Mouse (Mus musculus) liver, embryonic 11.5 days (tissue): ENCODE data around the gene Rwdd1. TPM values are rescaled to one million over a fixed set of nuclear protein-coding genes. Genes with fewer than 3 reads are reported as not detected.

ENCODE experiments used
- ATAC-seq: fragments of 200-750 bp; cut with Nextera tagmentation; replicated peaks from 2 replicates; pipeline ENCODE4 v1.8.0; 2017; ENCODE audit warnings: moderate number of reproducible peaks, mild to moderate bottlenecking, moderate TSS enrichment, moderate library complexity; ENCODE audit not compliant: low FRiP score
- DNase-seq: peaks from one replicate; pipeline ENCODE4 v3.0.0-alpha.2; 2017; ENCODE audit warnings: low spot score
- H3K27ac ChIP-seq: fragments of 300-500 bp; sonication (generic); 2 replicates; pipeline ENCODE4 v1.5.1; 2014; ENCODE audit warnings: mild to moderate bottlenecking, low read depth, low read length, control low read depth
- H3K27me3 ChIP-seq: fragments of 300-500 bp; sonication (generic); replicated peaks from 2 replicates; pipeline ENCODE4 v1.6.1; 2014; ENCODE audit warnings: low read length, mixed read lengths; ENCODE audit not compliant: control insufficient read depth, insufficient read depth
- H3K36me3 ChIP-seq: fragments of 300-500 bp; sonication (generic); 2 replicates; pipeline ENCODE4 v1.6.1; 2014; ENCODE audit warnings: mild to moderate bottlenecking, low read length, moderate library complexity, mixed read lengths; ENCODE audit not compliant: control insufficient read depth, insufficient read depth
- H3K4me1 ChIP-seq: fragments of 300-500 bp; sonication (generic); replicated peaks from 2 replicates; pipeline ENCODE4 v1.6.1; 2014; ENCODE audit warnings: low read length, mixed read lengths; ENCODE audit not compliant: control insufficient read depth, insufficient read depth
- H3K4me2 ChIP-seq: fragments of 300-500 bp; sonication (generic); 2 replicates; pipeline ENCODE4 v1.6.1; 2014; ENCODE audit warnings: mild to moderate bottlenecking, control low read depth, moderate library complexity
- H3K4me3 ChIP-seq: fragments of 300-500 bp; sonication (generic); 2 replicates; pipeline ENCODE4 v1.5.1; 2014; ENCODE audit warnings: low read depth, low read length, control low read depth
- H3K9ac ChIP-seq: fragments of 300-500 bp; sonication (generic); 2 replicates; pipeline ENCODE4 v1.6.1; 2014; ENCODE audit warnings: low read depth, low read length, control low read depth
- H3K9me3 ChIP-seq: fragments of 300-500 bp; sonication (generic); 2 replicates; pipeline ENCODE4 v1.6.1; 2016; ENCODE audit warnings: low read length, inconsistent platforms, mixed read lengths; ENCODE audit not compliant: control insufficient read depth
- WGBS: fragments of 180-500 bp; shearing (Covaris S2); extraction: QIAGEN DNeasy Blood & Tissue Kit; methylation state at CpG from one replicate; pipeline ENCODE4 v1.1.7; 2014; 5-methylcytosine and 5-hydroxymethylcytosine counted together
- polyA plus RNA-seq: library from polyadenylated mRNA; unstranded; fragments of >200 nt; fragmentation: Nextera tagmentation; extraction: Ambion mirVana; gene quantifications from 2 replicates; pipeline ENCODE4 v1.2.1, GENCODE M21; 2014

The Rwdd1 gene
- 136 and 139 TPM in 2 replicates for polyA plus RNA-seq

DNA sequence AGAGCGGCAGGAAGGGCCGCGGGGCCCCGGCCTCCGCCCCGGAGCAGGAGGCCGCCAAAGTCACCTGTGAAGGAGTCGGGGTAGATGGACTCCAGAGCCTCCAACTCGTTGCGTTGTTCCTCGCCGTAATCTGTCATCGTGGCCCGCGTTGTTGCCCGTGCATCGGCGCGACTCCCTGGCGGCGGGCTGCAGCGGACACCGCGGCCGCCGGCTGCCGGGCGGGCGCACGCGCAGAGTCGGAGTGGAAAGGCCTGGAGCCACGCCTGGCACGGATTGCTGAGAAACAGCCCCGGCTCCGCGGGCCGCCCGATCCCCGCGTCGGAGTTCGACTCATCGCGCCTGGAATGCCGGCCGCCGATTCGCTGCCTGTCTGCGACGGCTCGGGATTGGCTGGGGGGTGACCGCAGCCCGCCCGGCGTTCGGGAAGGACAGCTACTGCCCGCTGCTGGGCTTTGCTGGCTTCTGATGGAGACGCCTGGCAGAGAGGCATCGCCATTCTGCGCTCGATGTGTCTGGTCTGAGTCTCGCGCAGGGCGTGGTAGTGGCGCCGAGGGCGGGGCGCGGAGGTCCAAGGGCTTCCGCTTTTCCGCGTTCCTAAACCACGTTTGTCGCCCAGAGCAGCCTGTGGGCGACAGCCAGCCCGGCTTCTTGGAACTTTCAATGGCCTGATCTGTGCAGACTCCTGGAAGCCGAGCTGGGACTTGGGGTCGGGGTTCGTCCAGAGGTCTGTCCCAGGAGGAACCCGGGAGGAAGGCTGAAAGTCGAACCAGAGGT lies at the start of gene Rwdd1:
Gene Rwdd1, minus strand, starts transcription at position 323 of the 774 bp plus-strand sequence.
- H3K27me3 ChIP-seq = no peaks in the 10 kb centered on the region
- peak within 1 kb of the TSS; percentile 89 for H3K4me3 ChIP-seq
- H3K4me1 ChIP-seq = peaks cover 12% of the 10 kb centered on the region
- peak within 1 kb of the TSS; percentile 88 for H3K9ac ChIP-seq
- no peaks in the 10 kb centered on the region; the same call in 1 of the 2 replicates for H3K36me3 ChIP-seq
- no peaks in the 10 kb centered on the region for H3K9me3 ChIP-seq
- ATAC-seq (peak; percentile 99), DNase-seq (peak; percentile 97)
- H3K27ac ChIP-seq = peak within 1 kb of the TSS; percentile 94
- under 1% methylated on average over 82 of the region's 82 CpGs for WGBS
- H3K4me2 ChIP-seq = peak within 1 kb of the TSS; percentile 70

- Histone ChIP-seq H3K27me3 (no peaks in the 10 kb centered on the region), H3K4me1 (no peaks in the 10 kb centered on the region), H3K27ac (no peak overlapping the region), H3K9ac (no peak overlapping the region), H3K4me3 (no peak overlapping the region), H3K9me3 (no peaks in the 10 kb centered on the region), H3K4me2 (no peak overlapping the region), H3K36me3 (no peaks in the 10 kb centered on the region)
- no peak for ATAC-seq
- DNase-seq = no peak
- 40% methylated on average over 3 of the region's 3 CpGs for WGBS
These were observed 47.2 kb upstream of the Rwdd1 start for GRCm38 (mm10) chr10:34066591-34066990.

GRCm38 (mm10) chr10:34053987-34054386 lies 34.6 kb upstream of the Rwdd1 start:
- ATAC-seq (no peak), DNase-seq (no peak)
- Histone ChIP-seq H3K27me3 (no peaks in the 10 kb centered on the region), H3K9ac (no peak overlapping the region), H3K4me1 (no peaks in the 10 kb centered on the region), H3K27ac (no peak overlapping the region), H3K4me2 (no peak overlapping the region), H3K36me3 (no peaks in the 10 kb centered on the region), H3K4me3 (no peak overlapping the region), H3K9me3 (no peaks in the 10 kb centered on the region)
- 87% methylated on average over 2 of the region's 2 CpGs for WGBS

GRCm38 (mm10) chr10:34044210-34044609 lies 24.8 kb upstream of the Rwdd1 start, which contains the start of gene Calhm4:
Gene Calhm4, minus strand, starts transcription at chr10:34044310.
- 77% methylated on average over 5 of the region's 5 CpGs for WGBS
- Histone ChIP-seq H3K9me3 (no peaks in the 10 kb centered on the region), H3K27ac (no peak within 1 kb of the TSS), H3K4me2 (no peak within 1 kb of the TSS), H3K9ac (no peak within 1 kb of the TSS), H3K36me3 (no peaks in the 10 kb centered on the region), H3K4me3 (no peak within 1 kb of the TSS), H3K27me3 (no peaks in the 10 kb centered on the region), H3K4me1 (no peaks in the 10 kb centered on the region)
- no peak for ATAC-seq
- DNase-seq = no peak

DNA sequence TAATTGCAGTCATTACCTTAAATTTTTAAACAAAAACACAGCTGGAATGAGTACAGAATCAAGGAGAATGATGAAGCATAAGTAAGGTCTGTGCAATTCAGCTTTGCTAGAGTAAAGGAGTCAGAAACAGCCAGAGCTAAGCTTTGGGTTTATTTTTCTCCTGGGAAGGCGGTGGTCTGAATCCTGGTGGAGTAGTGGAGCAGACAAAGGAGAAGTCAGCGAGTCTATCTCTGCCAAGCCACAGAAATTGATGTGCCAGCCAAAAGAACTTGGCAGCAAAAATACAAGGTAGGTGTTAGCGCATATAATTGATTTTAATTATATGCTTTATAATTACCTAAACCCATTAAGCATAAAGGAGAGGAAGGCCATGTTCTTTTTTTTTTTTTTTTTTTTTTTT lies 18.0 kb upstream of the Rwdd1 start, which contains the start of gene Trappc3l:
Gene Trappc3l, plus strand, starts transcription at position 197 of the 400 bp plus-strand sequence.
- WGBS = 83% methylated on average over 3 of the region's 3 CpGs

DNA sequence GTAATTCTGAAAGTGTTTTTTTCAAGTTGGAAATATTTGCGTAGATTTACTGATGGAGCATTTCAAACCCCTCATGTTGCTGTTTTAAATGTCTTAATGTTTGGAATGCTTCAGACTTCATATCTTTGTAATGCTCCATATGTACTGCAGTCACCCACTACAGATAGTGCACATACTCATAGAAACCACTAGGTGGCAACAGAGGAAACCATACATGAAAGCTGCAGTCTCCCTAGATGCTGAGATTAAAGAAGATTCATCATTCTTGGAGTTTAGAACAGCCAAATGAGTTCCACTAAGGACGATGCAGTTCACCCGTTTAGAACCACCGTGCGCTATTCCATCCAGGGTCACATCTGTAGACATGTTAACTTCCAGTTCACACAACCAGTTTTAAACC lies 17.2 kb upstream of the Rwdd1 start:
- Histone ChIP-seq H3K36me3 (no peaks in the 10 kb centered on the region), H3K4me3 (no peak overlapping the region), H3K9me3 (no peaks in the 10 kb centered on the region), H3K27ac (no peak overlapping the region), H3K27me3 (no peaks in the 10 kb centered on the region), H3K4me2 (no peak overlapping the region), H3K9ac (no peak overlapping the region), H3K4me1 (no peaks in the 10 kb centered on the region)
- DNase-seq (no peak), ATAC-seq (peak; percentile 74; the same call in 1 of the 2 replicates)
- 12% methylated on average over 5 of the region's 5 CpGs for WGBS

More for the DNA sequence above, 18.0 kb upstream of the Rwdd1 start, which contains the start of gene Trappc3l:
- no peak for DNase-seq
- H3K4me2 ChIP-seq = no peak within 1 kb of the TSS
- no peaks in the 10 kb centered on the region for H3K27me3 ChIP-seq
- H3K27ac ChIP-seq = no peak within 1 kb of the TSS
- no peaks in the 10 kb centered on the region for H3K4me1 ChIP-seq
- no peak within 1 kb of the TSS for H3K9ac ChIP-seq
- no peak for ATAC-seq
- H3K36me3 ChIP-seq = no peaks in the 10 kb centered on the region
- H3K9me3 ChIP-seq = no peaks in the 10 kb centered on the region
- H3K4me3 ChIP-seq = no peak within 1 kb of the TSS

DNA sequence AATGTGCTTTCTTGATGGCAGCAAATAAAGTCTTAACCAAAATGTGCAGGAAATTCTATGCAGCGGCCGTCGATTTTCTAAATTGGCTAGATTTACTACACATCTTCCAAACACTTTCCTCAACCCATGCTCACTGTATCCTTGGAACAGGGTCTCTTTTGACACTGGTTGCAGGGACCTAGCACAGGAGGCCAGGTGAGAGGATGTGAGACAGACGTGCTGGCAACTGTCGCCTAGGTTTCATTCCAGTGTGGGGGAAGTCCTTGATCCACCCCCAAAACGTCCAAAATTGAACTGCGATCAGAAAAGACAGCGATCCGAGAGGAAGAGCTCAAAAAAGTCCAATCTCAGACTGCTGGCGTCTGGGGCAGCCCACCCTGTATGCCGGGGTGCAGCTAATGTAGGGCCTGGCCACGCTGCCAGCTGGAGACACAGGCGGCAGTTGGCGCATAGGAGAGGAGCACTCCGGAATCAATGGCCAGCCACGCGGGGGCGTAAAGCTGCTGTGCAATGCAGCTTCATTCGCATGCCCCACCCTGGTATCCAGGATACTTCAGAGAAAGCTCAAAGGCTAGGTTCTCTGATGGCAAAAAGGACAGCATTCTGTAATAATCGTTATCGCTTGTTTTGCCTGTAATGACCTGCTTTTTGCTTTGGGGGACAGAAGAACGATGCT lies 14.3 kb upstream of the Rwdd1 start:
- Histone ChIP-seq H3K4me3 (no peak overlapping the region), H3K9ac (peak overlapping the region; percentile 5; the same call in 1 of the 2 replicates), H3K27ac (no peak overlapping the region), H3K4me2 (peak overlapping the region; percentile 46), H3K9me3 (no peaks in the 10 kb centered on the region), H3K4me1 (no peaks in the 10 kb centered on the region), H3K36me3 (no peaks in the 10 kb centered on the region), H3K27me3 (no peaks in the 10 kb centered on the region)
- ATAC-seq (peak; percentile 79), DNase-seq (peak; percentile 66)
- 20% methylated on average over 22 of the region's 22 CpGs for WGBS

GRCm38 (mm10) chr10:34030322-34030721 lies 10.9 kb upstream of the Rwdd1 start:
- Histone ChIP-seq H3K36me3 (no peaks in the 10 kb centered on the region), H3K4me2 (no peak overlapping the region), H3K4me3 (no peak overlapping the region), H3K27ac (no peak overlapping the region), H3K27me3 (no peaks in the 10 kb centered on the region), H3K4me1 (no peaks in the 10 kb centered on the region), H3K9me3 (no peaks in the 10 kb centered on the region), H3K9ac (no peak overlapping the region)
- ATAC-seq (no peak), DNase-seq (no peak)
- WGBS = 46% methylated on average over 5 of the region's 5 CpGs
